9 mouse cellular contexts compared by ENCODE assay signal in genomic region chr11:121053536-121053935, GRCm38 (mm10). TPM values are rescaled to one million over a fixed set of nuclear protein-coding genes. Genes with fewer than 3 reads are reported as not detected.
DNase-seq lines count a peak whose midpoint lies in the region; ATAC-seq and TF ChIP-seq lines count a peak whose summit lies in the region.
"Had no signal": no experiment of that assay in that cellular context is flagged by ENCODE, and none has a peak within 500 bp of the region (broad histone marks: within the 10 kb centered on the region; RNA-seq: fewer than 3 reads in every experiment).

No protein-coding gene starts in this region.

- TF ChIP-seq EP300 in MEL (IDR thresholded peaks at IDR 0.05; ENCODE audit: low read depth in 1 of 2, low read length in 2 of 2): no peak

- no peaks in the 10 kb centered on the region for H3K4me1 ChIP-seq in MEL (ENCODE audit: control insufficient read depth in 1 of 2, insufficient read depth in 2 of 2, low read length in 2 of 2)
- H3K4me1 ChIP-seq in bone marrow macrophage, adult 2 months (ENCODE audit: control insufficient read depth, insufficient read depth, low read length): peaks cover 7% of the 10 kb centered on the region
- 0 out of 2 replicates have a peak, but pooled peaks cover 5% of the 10 kb centered on the region for H3K4me1 ChIP-seq in embryonic facial prominence, embryonic 15.5 days
- H3K4me1 ChIP-seq in heart, embryonic 16.5 days (ENCODE audit: control insufficient read depth, insufficient read depth, low read length): 0 out of 2 replicates have a peak, but pooled peaks cover 2% of the 10 kb centered on the region

- no peak for TF ChIP-seq POLR2A in MEL (IDR thresholded peaks at IDR 0.05; ENCODE audit: control insufficient read depth in 1 of 2, insufficient read depth in 1 of 2, low read depth in 1 of 2, low read length in 2 of 2, poor library complexity in 1 of 2)
- TF ChIP-seq POLR2A in bone marrow macrophage, adult 2 months (IDR thresholded peaks at IDR 0.05; ENCODE audit: borderline replicate concordance, low read depth, low read length): no peak

- whole genome bisulfite sequencing in embryonic facial prominence, embryonic 15.5 days: 11% methylated on average over 8 of the region's 8 CpGs
- WGBS in heart, embryonic 16.5 days: 12% methylated on average over 8 of the region's 8 CpGs

- no peak overlapping the region for H3K4me2 ChIP-seq in embryonic facial prominence, embryonic 15.5 days (replicated peaks)
- H3K4me2 ChIP-seq in heart, embryonic 16.5 days (ENCODE audit: low read depth, low read length): no peak overlapping the region

- no peaks in the 10 kb centered on the region for H3K36me3 ChIP-seq in MEL (ENCODE audit: control insufficient read depth in 1 of 2, insufficient read depth in 2 of 2, low read length in 2 of 2)
- no peaks in the 10 kb centered on the region for H3K36me3 ChIP-seq in embryonic facial prominence, embryonic 15.5 days
- no peaks in the 10 kb centered on the region for H3K36me3 ChIP-seq in heart, embryonic 16.5 days (ENCODE audit: control insufficient read depth, insufficient read depth)

- DNase-seq in MEL (ENCODE audit: low read depth, low spot score): peak; percentile 90
- peak; percentile 74 to 86 for DNase-seq in layer of hippocampus, adult 2 months (ENCODE audit: low spot score in 2 of 2)
- peak; percentile 92 for DNase-seq in lung, postnatal 10 days
- peak; percentile 73 for DNase-seq in right cerebral cortex, postnatal 4 days
- DNase-seq in urinary bladder, postnatal 36 days (ENCODE audit: low spot score in 2 of 2): peak; percentile 64 to 76

- ATAC-seq in embryonic facial prominence, embryonic 15.5 days (ENCODE audit: insufficient number of reproducible peaks, low FRiP score, low TSS enrichment, low read depth): 0 out of 2 replicates have a peak, but pooled peaks have one; percentile 34
- ATAC-seq in heart, embryonic 16.5 days (replicated peaks; ENCODE audit: extremely low read depth, insufficient read depth, low FRiP score): 0 out of 2 replicates have a peak, but pooled peaks have one; percentile 54

- no peak overlapping the region for H3K4me3 ChIP-seq in MEL (ENCODE audit: control insufficient read depth in 1 of 2, insufficient read depth in 1 of 2, low read depth in 2 of 2, low read length in 2 of 2)
- no peak overlapping the region for H3K4me3 ChIP-seq in bone marrow macrophage, adult 2 months (ENCODE audit: insufficient read depth, low read length)
- H3K4me3 ChIP-seq in embryonic facial prominence, embryonic 15.5 days (replicated peaks): no peak overlapping the region
- no peak overlapping the region for H3K4me3 ChIP-seq in heart, embryonic 16.5 days (ENCODE audit: low read length)
- no peak overlapping the region for H3K4me3 ChIP-seq in layer of hippocampus, adult 2 months

- peak; percentile 93 to 100 (median 98) for TF ChIP-seq CTCF in MEL (IDR thresholded peaks at IDR 0.05 in 2 of 3, conservative IDR thresholded peaks at IDR 0.05 in 1 of 3; ENCODE audit: control insufficient read depth in 1 of 3, insufficient read depth in 1 of 3, low read depth in 2 of 3, low read length in 3 of 3, poor library complexity in 1 of 3, severe bottlenecking in 1 of 3)
- peak; percentile 78 for TF ChIP-seq CTCF in bone marrow macrophage, adult 2 months (IDR thresholded peaks at IDR 0.05; ENCODE audit: low read depth, low read length)
- peak; percentile 99 for TF ChIP-seq CTCF in layer of hippocampus, adult 2 months (conservative IDR thresholded peaks at IDR 0.05)

- H3K79me2 ChIP-seq in MEL (ENCODE audit: control insufficient read depth, insufficient read depth, low read length, poor library complexity): no peaks in the 10 kb centered on the region

- no peaks in the 10 kb centered on the region for H3K9me3 ChIP-seq in MEL (replicated peaks; ENCODE audit: insufficient read depth, low read length)
- H3K9me3 ChIP-seq in embryonic facial prominence, embryonic 15.5 days (replicated peaks): no peaks in the 10 kb centered on the region
- no peaks in the 10 kb centered on the region for H3K9me3 ChIP-seq in heart, embryonic 16.5 days (replicated peaks; ENCODE audit: control insufficient read depth, low read length)

- H3K27me3 ChIP-seq in MEL (ENCODE audit: control insufficient read depth in 1 of 2, insufficient read depth in 2 of 2, low read length in 2 of 2): peaks cover 3 to 12% of the 10 kb centered on the region in 2 experiments; a peak in 3 of 4 replicates
- H3K27me3 ChIP-seq in embryonic facial prominence, embryonic 15.5 days: no peaks in the 10 kb centered on the region
- no peaks in the 10 kb centered on the region; the same call in 1 of the 2 replicates for H3K27me3 ChIP-seq in heart, embryonic 16.5 days (ENCODE audit: control insufficient read depth, insufficient read depth, low read length)

- TF ChIP-seq RAD21 in MEL (IDR thresholded peaks at IDR 0.05; ENCODE audit: low read depth, low read length): peak; percentile 99

- H3K27ac ChIP-seq in MEL (ENCODE audit: control insufficient read depth, low read depth, low read length): no peak overlapping the region
- H3K27ac ChIP-seq in bone marrow macrophage, adult 2 months (ENCODE audit: insufficient read depth, low read depth, low read length): no peak overlapping the region
- H3K27ac ChIP-seq in embryonic facial prominence, embryonic 15.5 days (replicated peaks): no peak overlapping the region
- no peak overlapping the region for H3K27ac ChIP-seq in heart, embryonic 16.5 days (ENCODE audit: low read length)
- H3K27ac ChIP-seq in layer of hippocampus, adult 2 months: no peak overlapping the region

- no peak overlapping the region for H3K9ac ChIP-seq in MEL (ENCODE audit: control insufficient read depth, low read depth, low read length, poor library complexity, severe bottlenecking)
- H3K9ac ChIP-seq in embryonic facial prominence, embryonic 15.5 days: no peak overlapping the region
- H3K9ac ChIP-seq in heart, embryonic 16.5 days (ENCODE audit: low read length): no peak overlapping the region

TF ChIP-seq in MEL, 35 proteins besides CTCF, POLR2A, EP300 and RAD21:
- TF ChIP-seq SIN3A (IDR thresholded peaks at IDR 0.05; ENCODE audit: low read length): peak; percentile 54; the same call in 1 of the 2 replicates
- peak; percentile 35; the same call in 1 of the 2 replicates for TF ChIP-seq MAX (IDR thresholded peaks at IDR 0.05; ENCODE audit: low read length)
- TF ChIP-seq SMC3 (IDR thresholded peaks at IDR 0.05; ENCODE audit: low read depth, low read length): peak; percentile 93
- TF ChIP-seq ZC3H11A (IDR thresholded peaks at IDR 0.05; ENCODE audit: low read depth, low read length): peak; percentile 92
- no peak for TF ChIP-seq GATA1 (IDR thresholded peaks at IDR 0.05; ENCODE audit: low read depth, low read length)
- peak; percentile 54; the same call in 1 of the 2 replicates for TF ChIP-seq MAZ (IDR thresholded peaks at IDR 0.05; ENCODE audit: low read depth, low read length)
TF ChIP-seq in MEL: peak in this region for 5.

RNA-seq across cellular contexts. Expression of gene Sectm1b, which starts 9.8 kb away (rescaled TPM):
- not detected in 2 replicates for total RNA-seq in MEL (2012; rRNA removed)
- under 1 TPM in 1 of 2 experiments, not detected in 1; 0.14 TPM for polyA plus RNA-seq in MEL (2012; ENCODE audit: insufficient read depth in 1 of 2, insufficient read length in 2 of 2, low read depth in 1 of 2, low replicate concordance in 2 of 2, missing spikeins in 1 of 2)
- not detected in 2 replicates for polyA plus RNA-seq in bone marrow macrophage, adult 2 months (2012; ENCODE audit: insufficient read depth, insufficient read length, missing spikeins)
- polyA plus RNA-seq in embryonic facial prominence, embryonic 15.5 days (2015; fragmentation: Nextera tagmentation; extraction: Ambion mirVana): 1.2 and 1.3 TPM in 2 replicates
- 0.37 TPM in 1 of 2 replicates, not detected in the other for polyA plus RNA-seq in heart, embryonic 16.5 days (2015; fragmentation: Nextera tagmentation; extraction: Ambion mirVana)
- not detected for total RNA-seq in layer of hippocampus, adult 2 months (2021)
- polyA plus RNA-seq: neural tube, embryonic 14.5 days had no signal

RNA-seq across cellular contexts. Expression of gene Cd7, which starts 14.3 kb away (rescaled TPM):
- total RNA-seq in MEL (2012; rRNA removed): 0.39 and 0.58 TPM in 2 replicates
- under 1 TPM in 1 of 2 experiments, not detected in 1; 0.33 TPM for polyA plus RNA-seq in MEL (2012; ENCODE audit: insufficient read depth in 1 of 2, insufficient read length in 2 of 2, low read depth in 1 of 2, low replicate concordance in 2 of 2, missing spikeins in 1 of 2)
- not detected in 2 replicates for polyA plus RNA-seq in bone marrow macrophage, adult 2 months (2012; ENCODE audit: insufficient read depth, insufficient read length, missing spikeins)
- polyA plus RNA-seq in embryonic facial prominence, embryonic 15.5 days (2015; fragmentation: Nextera tagmentation; extraction: Ambion mirVana): 0.46 and 1.1 TPM in 2 replicates
- polyA plus RNA-seq in heart, embryonic 16.5 days (2015; fragmentation: Nextera tagmentation; extraction: Ambion mirVana): 2.3 and 3.7 TPM in 2 replicates
- total RNA-seq in layer of hippocampus, adult 2 months (2021): not detected
- polyA plus RNA-seq: neural tube, embryonic 14.5 days had no signal

RNA-seq across cellular contexts. Expression of gene Sectm1a, which starts 27.5 kb away (rescaled TPM):
- total RNA-seq in MEL (2012; rRNA removed): 19.8 and 22.0 TPM in 2 replicates
- polyA plus RNA-seq in MEL (2012; ENCODE audit: insufficient read depth in 1 of 2, insufficient read length in 2 of 2, low read depth in 1 of 2, low replicate concordance in 2 of 2, missing spikeins in 1 of 2): 10 to 100 TPM in 1 of 2 experiments, not detected in 1; 22.3 TPM
- polyA plus RNA-seq in bone marrow macrophage, adult 2 months (2012; ENCODE audit: insufficient read depth, insufficient read length, missing spikeins): 0.88 TPM in 1 of 2 replicates, not detected in the other
- polyA plus RNA-seq in embryonic facial prominence, embryonic 15.5 days (2015; fragmentation: Nextera tagmentation; extraction: Ambion mirVana): 0.83 and 1.1 TPM in 2 replicates
- polyA plus RNA-seq in heart, embryonic 16.5 days (2015; fragmentation: Nextera tagmentation; extraction: Ambion mirVana): 0.44 and 0.51 TPM in 2 replicates
- total RNA-seq in layer of hippocampus, adult 2 months (2021): not detected
- polyA plus RNA-seq: neural tube, embryonic 14.5 days had no signal
